Mouse (Mus musculus): Measurements from ENCODE around the gene Pld5. TPM values are rescaled to one million over a fixed set of nuclear protein-coding genes. Genes with fewer than 3 reads are reported as not detected.

The Pld5 gene
- total and polyA plus RNA-seq, 2 experiments from 2014 or later, result 4.9 to 6.1 TPM

DNA sequence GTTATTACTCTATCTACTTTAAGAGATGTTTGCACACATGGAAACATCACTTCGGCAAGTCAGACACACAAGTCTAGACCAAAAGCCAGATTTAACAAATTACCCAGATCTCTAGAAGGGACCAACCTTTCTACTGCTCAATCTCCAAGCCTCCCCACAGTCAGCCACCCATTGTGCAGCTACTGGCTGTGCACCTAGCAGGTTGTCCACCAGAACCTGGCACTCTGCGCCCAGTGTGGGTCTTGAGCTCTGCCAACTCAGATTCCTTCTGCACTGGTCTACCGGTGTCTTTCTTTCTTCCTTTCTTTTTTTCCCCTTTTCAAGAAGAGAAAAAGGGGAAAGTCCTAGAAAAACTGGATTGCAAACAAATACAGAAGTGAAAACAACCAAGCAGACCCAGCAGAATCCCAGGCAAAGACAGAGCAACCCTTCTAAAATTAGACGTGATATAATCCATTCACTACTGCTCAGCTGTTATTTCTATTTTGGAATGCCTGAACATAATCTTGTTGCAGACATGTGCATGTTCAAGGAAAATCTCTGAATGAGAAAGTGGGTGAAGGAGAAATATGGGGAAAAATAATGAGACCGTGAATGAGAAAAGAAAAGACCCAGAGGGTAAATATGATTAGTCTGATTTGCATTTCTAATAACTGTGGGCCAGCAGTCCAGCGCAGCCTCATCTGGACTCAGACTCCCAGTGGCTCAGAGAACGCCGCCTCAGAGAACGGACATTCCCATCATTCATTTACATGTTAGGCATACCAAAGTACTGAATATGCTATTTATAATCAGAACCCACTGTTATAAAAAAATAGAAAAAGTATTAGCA lies 27.0 kb downstream of the Pld5 start:
- H3K4me3 ChIP-seq (ENCODE audit: low read depth, low read length), result no peak overlapping the region
- ATAC-seq (ENCODE audit: low FRiP score), result no peak
- no peaks in the 10 kb centered on the region for H3K4me1 ChIP-seq (ENCODE audit: insufficient read depth, low read length)
- H3K36me3 ChIP-seq (ENCODE audit: insufficient read depth, low read length), result no peaks in the 10 kb centered on the region
- H3K27me3 ChIP-seq (ENCODE audit: insufficient read depth, low read length), result no peaks in the 10 kb centered on the region
- 0 out of 2 replicates have a peak overlapping the region, but pooled peaks have one; percentile 9 for H3K4me2 ChIP-seq (ENCODE audit: low read depth, low read length, poor library complexity, severe bottlenecking)
- no peaks in the 10 kb centered on the region for H3K9me3 ChIP-seq (ENCODE audit: low read length)
- no peak overlapping the region for H3K27ac ChIP-seq (ENCODE audit: low read depth, low read length)
- TF ChIP-seq CTCF (IDR thresholded peaks at IDR 0.05), result no peak
- no peak for DNase-seq (ENCODE audit: low spot score)
- H3K9ac ChIP-seq (replicated peaks; ENCODE audit: low read length, poor library complexity, severe bottlenecking), result no peak overlapping the region
- 48% methylated on average over 9 of the region's 9 CpGs for WGBS

DNA sequence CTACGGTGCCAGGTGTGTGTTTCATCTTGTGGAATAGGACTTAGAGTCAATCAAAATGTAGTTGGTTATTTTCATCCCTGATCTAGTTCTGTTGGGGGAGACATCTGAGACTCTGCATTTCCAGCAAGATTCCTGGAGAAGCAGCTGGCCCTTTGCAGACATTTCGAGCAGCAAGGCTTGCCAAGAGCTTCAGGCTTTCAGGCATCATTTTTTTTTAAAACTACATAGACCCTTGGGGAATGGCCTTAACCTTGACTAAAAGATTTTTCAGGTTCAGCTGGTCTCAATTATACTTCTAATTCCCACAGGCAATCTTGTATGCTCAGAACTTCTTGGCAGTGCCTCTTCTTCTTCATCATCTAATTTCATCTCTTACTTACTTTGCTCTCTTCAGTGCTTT lies 35.9 kb downstream of the Pld5 start:
- H3K36me3 ChIP-seq (ENCODE audit: insufficient read depth, low read length), result no peaks in the 10 kb centered on the region
- no peak overlapping the region for H3K4me2 ChIP-seq (ENCODE audit: low read depth, low read length, poor library complexity, severe bottlenecking)
- no peak overlapping the region for H3K27ac ChIP-seq (ENCODE audit: low read depth, low read length)
- DNase-seq (ENCODE audit: low spot score) (no peak), ATAC-seq (ENCODE audit: low FRiP score) (no peak)
- no peaks in the 10 kb centered on the region for H3K4me1 ChIP-seq (ENCODE audit: insufficient read depth, low read length)
- no peaks in the 10 kb centered on the region for H3K27me3 ChIP-seq (ENCODE audit: insufficient read depth, low read length)
- no peak overlapping the region for H3K4me3 ChIP-seq (ENCODE audit: low read depth, low read length)
- H3K9ac ChIP-seq (replicated peaks; ENCODE audit: low read length, poor library complexity, severe bottlenecking), result no peak overlapping the region
- no peak for TF ChIP-seq CTCF (IDR thresholded peaks at IDR 0.05)
- WGBS, result 81% methylated on average over 2 of the region's 2 CpGs
- no peaks in the 10 kb centered on the region for H3K9me3 ChIP-seq (ENCODE audit: low read length)

DNA sequence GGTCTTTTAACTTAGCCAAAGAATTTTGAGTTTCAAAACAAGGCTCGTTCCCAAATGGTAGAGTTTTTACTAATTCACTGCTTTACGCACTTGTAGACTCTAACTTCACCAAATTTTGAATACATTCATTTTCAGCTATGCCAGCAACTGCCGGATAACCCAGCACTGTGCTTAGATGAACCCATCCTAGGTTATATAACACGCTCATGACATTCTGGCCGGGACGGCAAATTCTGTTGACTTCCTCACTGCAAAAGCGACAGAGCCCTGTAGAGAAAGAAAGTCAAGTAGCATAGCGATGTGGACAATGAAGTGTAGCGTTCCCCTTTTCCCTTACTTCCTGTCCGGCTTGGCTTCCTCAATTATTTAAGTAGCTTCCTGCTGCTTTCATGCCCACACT lies 51.3 kb downstream of the Pld5 start:
- Histone ChIP-seq H3K4me2 (ENCODE audit: low read depth, low read length, poor library complexity, severe bottlenecking) (no peak overlapping the region), H3K9me3 (ENCODE audit: low read length) (no peaks in the 10 kb centered on the region), H3K27ac (ENCODE audit: low read depth, low read length) (no peak overlapping the region), H3K36me3 (ENCODE audit: insufficient read depth, low read length) (no peaks in the 10 kb centered on the region), H3K9ac (replicated peaks; ENCODE audit: low read length, poor library complexity, severe bottlenecking) (no peak overlapping the region), H3K4me3 (ENCODE audit: low read depth, low read length) (no peak overlapping the region), H3K4me1 (ENCODE audit: insufficient read depth, low read length) (no peaks in the 10 kb centered on the region), H3K27me3 (ENCODE audit: insufficient read depth, low read length) (no peaks in the 10 kb centered on the region)
- WGBS, result 80% methylated on average over 10 of the region's 10 CpGs
- ATAC-seq (ENCODE audit: low FRiP score), result no peak
- no peak for TF ChIP-seq CTCF (IDR thresholded peaks at IDR 0.05)
- no peak for DNase-seq (ENCODE audit: low spot score)

DNA sequence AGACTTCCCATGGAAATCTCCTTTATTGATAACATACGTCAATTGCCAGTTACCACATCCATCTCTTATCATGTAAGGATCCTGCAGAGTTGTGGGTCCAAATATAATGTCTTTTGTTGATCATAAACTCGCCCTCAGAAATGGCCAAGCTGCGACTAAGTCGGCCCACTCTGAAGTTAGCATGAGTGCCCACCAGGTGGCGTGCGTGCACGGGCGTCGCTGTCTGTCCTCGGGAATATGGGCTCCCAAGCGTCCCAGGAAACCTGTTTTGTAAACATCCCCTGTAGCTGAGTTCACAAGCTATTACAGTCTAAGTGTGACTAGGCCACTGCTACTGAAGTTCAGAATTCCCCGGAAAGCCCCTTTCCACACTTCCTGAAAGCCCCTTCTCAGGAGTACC lies 51.9 kb downstream of the Pld5 start:
- 9% methylated on average over 12 of the region's 12 CpGs for WGBS
- TF ChIP-seq CTCF (IDR thresholded peaks at IDR 0.05), result peak; percentile 92
- Histone ChIP-seq H3K9ac (replicated peaks; ENCODE audit: low read length, poor library complexity, severe bottlenecking) (no peak overlapping the region), H3K9me3 (ENCODE audit: low read length) (no peaks in the 10 kb centered on the region), H3K4me3 (ENCODE audit: low read depth, low read length) (no peak overlapping the region), H3K4me1 (ENCODE audit: insufficient read depth, low read length) (no peaks in the 10 kb centered on the region), H3K27me3 (ENCODE audit: insufficient read depth, low read length) (no peaks in the 10 kb centered on the region), H3K4me2 (ENCODE audit: low read depth, low read length, poor library complexity, severe bottlenecking) (no peak overlapping the region), H3K36me3 (ENCODE audit: insufficient read depth, low read length) (no peaks in the 10 kb centered on the region), H3K27ac (ENCODE audit: low read depth, low read length) (no peak overlapping the region)
- peak; percentile 81 for DNase-seq (ENCODE audit: low spot score)
- ATAC-seq (ENCODE audit: low FRiP score), result peak; percentile 31; the same call in 1 of the 2 replicates

DNA sequence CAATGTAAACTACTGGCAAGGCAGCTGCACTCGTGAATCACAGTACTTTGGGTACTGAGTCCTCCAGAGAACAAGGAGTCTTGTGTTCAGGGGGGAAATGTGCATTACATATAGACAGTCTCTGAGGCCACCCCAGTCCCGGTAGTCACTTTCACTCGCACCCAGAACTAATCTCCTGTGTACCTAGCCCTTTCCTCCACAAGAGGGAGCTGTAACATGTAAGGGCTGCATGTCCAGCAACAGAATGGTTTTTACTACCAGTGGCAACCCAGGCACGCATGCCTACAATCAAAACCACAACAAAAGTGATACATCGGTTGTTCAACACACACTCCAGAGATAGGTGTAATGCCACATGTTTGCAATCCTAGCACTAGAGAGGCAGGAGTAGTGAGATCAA lies 56.9 kb downstream of the Pld5 start:
- ATAC-seq (ENCODE audit: low FRiP score) (no peak), DNase-seq (ENCODE audit: low spot score) (no peak)
- no peak overlapping the region for H3K4me2 ChIP-seq (ENCODE audit: low read depth, low read length, poor library complexity, severe bottlenecking)
- no peak overlapping the region for H3K4me3 ChIP-seq (ENCODE audit: low read depth, low read length)
- H3K27ac ChIP-seq (ENCODE audit: low read depth, low read length), result no peak overlapping the region
- no peaks in the 10 kb centered on the region; the same call in 1 of the 2 replicates for H3K4me1 ChIP-seq (ENCODE audit: insufficient read depth, low read length)
- H3K27me3 ChIP-seq (ENCODE audit: insufficient read depth, low read length), result no peaks in the 10 kb centered on the region
- TF ChIP-seq CTCF (IDR thresholded peaks at IDR 0.05), result peak; percentile 37
- H3K9me3 ChIP-seq (ENCODE audit: low read length), result no peaks in the 10 kb centered on the region
- H3K9ac ChIP-seq (replicated peaks; ENCODE audit: low read length, poor library complexity, severe bottlenecking), result no peak overlapping the region
- 89% methylated on average over 5 of the region's 5 CpGs for WGBS
- H3K36me3 ChIP-seq (ENCODE audit: insufficient read depth, low read length), result no peaks in the 10 kb centered on the region

DNA sequence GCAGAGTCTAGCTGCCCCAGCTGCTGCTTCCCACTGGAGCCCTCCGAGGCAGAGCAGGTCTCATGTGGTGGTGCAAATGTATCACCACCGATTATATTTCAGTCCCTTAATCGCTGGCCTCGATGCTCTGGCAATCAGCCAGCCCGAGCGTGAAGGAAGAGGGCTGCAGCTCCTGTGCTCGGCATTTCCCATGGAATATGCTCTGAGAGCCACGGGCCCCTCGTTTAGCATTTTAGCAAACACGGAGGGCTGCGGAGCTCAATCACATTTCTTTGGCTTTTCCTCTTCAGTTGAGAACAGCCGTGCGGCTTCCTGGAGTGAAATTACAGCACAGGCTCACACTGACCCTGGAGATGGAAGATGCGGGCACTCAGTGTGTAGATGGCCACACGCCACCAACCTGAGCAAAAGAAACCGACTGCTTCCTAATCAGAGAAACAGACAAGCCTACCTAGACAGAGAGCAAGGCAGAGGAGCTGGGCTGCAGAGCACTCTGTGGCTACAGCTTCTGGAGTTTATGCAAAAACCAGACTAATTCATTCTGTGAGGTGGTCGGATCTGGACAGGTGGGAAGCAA lies 61.4 kb downstream of the Pld5 start:
- H3K4me3 ChIP-seq (ENCODE audit: low read depth, low read length), result peak overlapping the region; percentile 24
- 20% methylated on average over 17 of the region's 17 CpGs for whole genome bisulfite sequencing
- H3K4me2 ChIP-seq (ENCODE audit: low read depth, low read length, poor library complexity, severe bottlenecking), result peak overlapping the region; percentile 53
- ATAC-seq (ENCODE audit: low FRiP score), result peak; percentile 49; the same call in 1 of the 2 replicates
- no peaks in the 10 kb centered on the region for H3K36me3 ChIP-seq (ENCODE audit: insufficient read depth, low read length)
- no peak overlapping the region for H3K9ac ChIP-seq (replicated peaks; ENCODE audit: low read length, poor library complexity, severe bottlenecking)
- H3K4me1 ChIP-seq (ENCODE audit: insufficient read depth, low read length), result no peaks in the 10 kb centered on the region; the same call in 1 of the 2 replicates
- no peak overlapping the region for H3K27ac ChIP-seq (ENCODE audit: low read depth, low read length)
- DNase-seq (ENCODE audit: low spot score), result peak; percentile 58
- H3K9me3 ChIP-seq (ENCODE audit: low read length), result no peaks in the 10 kb centered on the region
- no peak for TF ChIP-seq CTCF (IDR thresholded peaks at IDR 0.05)
- no peaks in the 10 kb centered on the region for H3K27me3 ChIP-seq (ENCODE audit: insufficient read depth, low read length)

Measured in midbrain, postnatal 0 days (tissue).